Mouse (Mus musculus) C2C12 (cell line): ENCODE data around the gene AL732309.1.

Source experiments
- CTCF ChIP-seq: IDR thresholded peaks from one replicate; pipeline ENCODE4 v1.5.1; 2011; ENCODE audit not compliant: control insufficient read depth, insufficient read depth, insufficient read length
- FOSL1 ChIP-seq: IDR thresholded peaks from one replicate; pipeline ENCODE4 v1.8.0; 2011; ENCODE audit warnings: mild to moderate bottlenecking, low read length; ENCODE audit not compliant: poor library complexity, insufficient read depth, severe bottlenecking
- MAX ChIP-seq: IDR thresholded peaks from one replicate; pipeline ENCODE4 v1.6.1; 2011; ENCODE audit warnings: mild to moderate bottlenecking, control low read depth
- MYOD1 ChIP-seq: IDR thresholded peaks from one replicate; pipeline ENCODE4 v1.6.1; 2011; ENCODE audit warnings: low read depth; ENCODE audit not compliant: control insufficient read depth, insufficient read length

DNA sequence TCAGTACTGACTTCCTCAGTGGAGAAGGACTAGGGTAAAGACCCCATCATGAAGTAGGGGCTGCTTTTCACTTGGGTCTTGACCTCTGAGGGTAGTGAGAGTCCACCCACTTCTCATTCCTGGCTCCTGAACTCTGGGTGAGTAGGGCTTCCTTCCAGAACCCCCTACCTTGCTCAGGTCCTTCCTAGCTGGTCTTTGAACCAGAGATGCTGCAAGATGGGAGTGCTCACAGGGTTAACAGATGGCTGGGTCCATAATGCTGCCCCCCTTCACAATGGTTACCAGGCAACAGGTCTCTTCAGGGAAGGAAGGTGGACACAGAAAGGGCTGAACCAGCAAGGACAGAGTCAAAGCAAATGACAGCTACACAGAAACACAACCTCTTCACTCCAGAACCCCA is 28.2 kb downstream of the AL732309.1 start, which contains the start of gene Fam166a:
- TF ChIP-seq CTCF (no peak), MYOD1 (no peak), MAX (no peak), FOSL1 (no peak)
